Mouse (Mus musculus): ENCODE data around the gene Kdelr3. TPM values are rescaled to one million over a fixed set of nuclear protein-coding genes. Genes with fewer than 3 reads are reported as not detected.

Gene Kdelr3
- polyA plus RNA-seq, 1 experiment from 2014 or later = 109 TPM

- WGBS = 41% methylated on average over 31 of the region's 31 CpGs
- no peak for ATAC-seq (ENCODE audit: insufficient read depth, low FRiP score)
- Histone ChIP-seq H3K27ac (ENCODE audit: low read length) (no peak overlapping the region), H3K27me3 (ENCODE audit: control insufficient read depth, insufficient read depth, low read length) (peaks cover 52% of the 10 kb centered on the region), H3K9me3 (replicated peaks; ENCODE audit: control insufficient read depth, low read length) (no peaks in the 10 kb centered on the region), H3K4me3 (replicated peaks; ENCODE audit: low read length) (no peak overlapping the region), H3K4me2 (ENCODE audit: low read depth, low read length) (no peak overlapping the region), H3K4me1 (ENCODE audit: control insufficient read depth, insufficient read depth, low read length) (peaks cover 11% of the 10 kb centered on the region; the same call in 1 of the 2 replicates), H3K9ac (ENCODE audit: low read length) (no peak overlapping the region), H3K36me3 (ENCODE audit: control insufficient read depth, insufficient read depth, low read length) (no peaks in the 10 kb centered on the region)
These were observed 9.0 kb upstream of the Kdelr3 start for GRCm38 (mm10) chr15:79507055-79507828.

GRCm38 (mm10) chr15:79509998-79510397 lies 6.2 kb upstream of the Kdelr3 start:
- no peaks in the 10 kb centered on the region for H3K9me3 ChIP-seq (replicated peaks; ENCODE audit: control insufficient read depth, low read length)
- WGBS = 38% methylated on average over 6 of the region's 6 CpGs
- ATAC-seq (ENCODE audit: insufficient read depth, low FRiP score) = no peak

GRCm38 (mm10) chr15:79510425-79510824 lies 5.8 kb upstream of the Kdelr3 start:
- H3K9ac ChIP-seq (ENCODE audit: low read length) = no peak overlapping the region
- no peak for ATAC-seq (ENCODE audit: insufficient read depth, low FRiP score)
- H3K4me3 ChIP-seq (replicated peaks; ENCODE audit: low read length) = no peak overlapping the region
- no peaks in the 10 kb centered on the region for H3K36me3 ChIP-seq (ENCODE audit: control insufficient read depth, insufficient read depth, low read length)
- H3K9me3 ChIP-seq (replicated peaks; ENCODE audit: control insufficient read depth, low read length) = no peaks in the 10 kb centered on the region
- H3K4me1 ChIP-seq (ENCODE audit: control insufficient read depth, insufficient read depth, low read length) = peaks cover 16% of the 10 kb centered on the region
- no peak overlapping the region for H3K27ac ChIP-seq (ENCODE audit: low read length)
- H3K4me2 ChIP-seq (ENCODE audit: low read depth, low read length) = no peak overlapping the region
- 79% methylated on average over 7 of the region's 7 CpGs for WGBS
- H3K27me3 ChIP-seq (ENCODE audit: control insufficient read depth, insufficient read depth, low read length) = peaks cover 36% of the 10 kb centered on the region

More at GRCm38 (mm10) chr15:79509998-79510397, 6.2 kb upstream of the Kdelr3 start:
- Histone ChIP-seq H3K27me3 (ENCODE audit: control insufficient read depth, insufficient read depth, low read length) (peaks cover 40% of the 10 kb centered on the region), H3K36me3 (ENCODE audit: control insufficient read depth, insufficient read depth, low read length) (no peaks in the 10 kb centered on the region), H3K9ac (ENCODE audit: low read length) (no peak overlapping the region), H3K27ac (ENCODE audit: low read length) (no peak overlapping the region), H3K4me1 (ENCODE audit: control insufficient read depth, insufficient read depth, low read length) (peaks cover 16% of the 10 kb centered on the region), H3K4me2 (ENCODE audit: low read depth, low read length) (no peak overlapping the region), H3K4me3 (replicated peaks; ENCODE audit: low read length) (no peak overlapping the region)

GRCm38 (mm10) chr15:79511553-79512320 lies 4.5 kb upstream of the Kdelr3 start:
- Histone ChIP-seq H3K9me3 (replicated peaks; ENCODE audit: control insufficient read depth, low read length) (no peaks in the 10 kb centered on the region), H3K27ac (ENCODE audit: low read length) (no peak overlapping the region), H3K4me1 (ENCODE audit: control insufficient read depth, insufficient read depth, low read length) (peaks cover 13% of the 10 kb centered on the region), H3K4me2 (ENCODE audit: low read depth, low read length) (peak overlapping the region; percentile 67), H3K9ac (ENCODE audit: low read length) (peak overlapping the region; percentile 51), H3K4me3 (replicated peaks; ENCODE audit: low read length) (peak overlapping the region; percentile 44), H3K27me3 (ENCODE audit: control insufficient read depth, insufficient read depth, low read length) (peaks cover 24% of the 10 kb centered on the region), H3K36me3 (ENCODE audit: control insufficient read depth, insufficient read depth, low read length) (no peaks in the 10 kb centered on the region)
- peak; percentile 64 for ATAC-seq (ENCODE audit: insufficient read depth, low FRiP score)
- 3% methylated on average over 60 of the region's 61 CpGs for WGBS

DNA sequence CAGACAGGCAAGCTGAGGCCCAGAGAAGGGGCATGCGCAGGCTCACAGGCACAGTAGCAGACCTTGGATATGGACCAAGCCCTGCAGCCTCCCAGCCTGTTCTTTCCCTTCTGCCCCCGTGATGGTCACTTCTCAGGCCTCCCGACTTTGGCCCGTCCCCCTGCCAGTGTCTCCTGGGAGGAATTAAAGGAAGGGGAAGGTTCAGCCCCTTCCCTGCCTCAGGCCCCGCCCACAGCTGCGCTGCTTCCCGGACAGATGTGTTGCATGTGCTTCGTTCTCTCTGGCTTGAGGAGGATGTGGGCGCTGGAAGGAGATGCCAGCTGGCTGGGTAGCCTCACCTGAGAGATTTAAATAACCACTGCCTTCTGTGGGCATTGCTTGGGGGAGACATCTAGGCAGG lies 2.3 kb upstream of the Kdelr3 start:
- Histone ChIP-seq H3K27me3 (ENCODE audit: control insufficient read depth, insufficient read depth, low read length) (peaks cover 22% of the 10 kb centered on the region), H3K4me1 (ENCODE audit: control insufficient read depth, insufficient read depth, low read length) (peaks cover 32% of the 10 kb centered on the region), H3K4me3 (replicated peaks; ENCODE audit: low read length) (no peak overlapping the region), H3K9me3 (replicated peaks; ENCODE audit: control insufficient read depth, low read length) (no peaks in the 10 kb centered on the region), H3K4me2 (ENCODE audit: low read depth, low read length) (no peak overlapping the region), H3K9ac (ENCODE audit: low read length) (no peak overlapping the region), H3K27ac (ENCODE audit: low read length) (no peak overlapping the region), H3K36me3 (ENCODE audit: control insufficient read depth, insufficient read depth, low read length) (no peaks in the 10 kb centered on the region)
- no peak for ATAC-seq (ENCODE audit: insufficient read depth, low FRiP score)
- WGBS = 12% methylated on average over 9 of the region's 9 CpGs

DNA sequence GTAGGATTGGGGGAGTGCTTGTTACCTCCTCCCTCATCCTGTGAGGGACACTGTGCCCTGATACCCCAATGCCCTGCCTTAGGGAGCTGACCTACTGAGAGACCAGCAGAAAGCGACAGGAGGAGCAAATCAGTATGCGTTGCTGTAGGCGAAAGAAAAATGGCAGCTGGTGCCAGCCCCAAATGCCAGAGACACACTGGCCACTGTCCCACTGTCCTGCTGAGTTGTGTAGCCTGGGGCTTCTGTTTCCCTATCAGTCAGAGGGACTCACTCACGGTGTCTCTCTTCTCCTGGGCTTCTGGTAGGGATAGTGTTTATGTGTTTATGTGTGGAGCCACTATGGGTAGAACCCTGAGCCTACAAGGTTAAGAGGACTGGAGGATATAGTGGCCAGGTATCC lies 1.5 kb downstream of the Kdelr3 start:
- peak overlapping the region; percentile 79 for H3K4me2 ChIP-seq (ENCODE audit: low read depth, low read length)
- H3K36me3 ChIP-seq (ENCODE audit: control insufficient read depth, insufficient read depth, low read length) = no peaks in the 10 kb centered on the region
- no peak for ATAC-seq (ENCODE audit: insufficient read depth, low FRiP score)
- H3K27ac ChIP-seq (ENCODE audit: low read length) = no peak overlapping the region
- WGBS = 75% methylated on average over 4 of the region's 4 CpGs
- no peaks in the 10 kb centered on the region for H3K9me3 ChIP-seq (replicated peaks; ENCODE audit: control insufficient read depth, low read length)
- H3K9ac ChIP-seq (ENCODE audit: low read length) = peak overlapping the region; percentile 88
- H3K4me1 ChIP-seq (ENCODE audit: control insufficient read depth, insufficient read depth, low read length) = peaks cover 30% of the 10 kb centered on the region
- peaks cover 10% of the 10 kb centered on the region for H3K27me3 ChIP-seq (ENCODE audit: control insufficient read depth, insufficient read depth, low read length)
- H3K4me3 ChIP-seq (replicated peaks; ENCODE audit: low read length) = peak overlapping the region; percentile 76

GRCm38 (mm10) chr15:79518571-79518970 lies 2.4 kb downstream of the Kdelr3 start:
- no peak for ATAC-seq (ENCODE audit: insufficient read depth, low FRiP score)
- peaks cover 30% of the 10 kb centered on the region for H3K4me1 ChIP-seq (ENCODE audit: control insufficient read depth, insufficient read depth, low read length)
- no peak overlapping the region for H3K9ac ChIP-seq (ENCODE audit: low read length)
- H3K27me3 ChIP-seq (ENCODE audit: control insufficient read depth, insufficient read depth, low read length) = peaks cover 8% of the 10 kb centered on the region
- WGBS = 75% methylated on average over 3 of the region's 3 CpGs
- no peak overlapping the region for H3K27ac ChIP-seq (ENCODE audit: low read length)
- H3K9me3 ChIP-seq (replicated peaks; ENCODE audit: control insufficient read depth, low read length) = no peaks in the 10 kb centered on the region
- H3K4me2 ChIP-seq (ENCODE audit: low read depth, low read length) = peak overlapping the region; percentile 79; the same call in 1 of the 2 replicates
- peaks cover 6% of the 10 kb centered on the region; the same call in 1 of the 2 replicates for H3K36me3 ChIP-seq (ENCODE audit: control insufficient read depth, insufficient read depth, low read length)
- no peak overlapping the region; the same call in none of the 2 replicates for H3K4me3 ChIP-seq (replicated peaks; ENCODE audit: low read length)

- Histone ChIP-seq H3K36me3 (ENCODE audit: control insufficient read depth, insufficient read depth, low read length) (peaks cover 6% of the 10 kb centered on the region; the same call in 1 of the 2 replicates), H3K27ac (ENCODE audit: low read length) (no peak overlapping the region), H3K9ac (ENCODE audit: low read length) (no peak overlapping the region), H3K4me1 (ENCODE audit: control insufficient read depth, insufficient read depth, low read length) (peaks cover 26% of the 10 kb centered on the region), H3K4me2 (ENCODE audit: low read depth, low read length) (no peak overlapping the region), H3K4me3 (replicated peaks; ENCODE audit: low read length) (no peak overlapping the region), H3K27me3 (ENCODE audit: control insufficient read depth, insufficient read depth, low read length) (no peaks in the 10 kb centered on the region), H3K9me3 (replicated peaks; ENCODE audit: control insufficient read depth, low read length) (no peaks in the 10 kb centered on the region)
- WGBS = 51% methylated on average over 16 of the region's 16 CpGs
- no peak for ATAC-seq (ENCODE audit: insufficient read depth, low FRiP score)
These were observed 3.4 kb downstream of the Kdelr3 start for GRCm38 (mm10) chr15:79519400-79520220.

Data from stomach, embryonic 16.5 days (tissue).